Mouse (Mus musculus) heart, embryonic 12.5 days (tissue): ENCODE results near the gene Cep104. TPM values are rescaled to one million over a fixed set of nuclear protein-coding genes. Genes with fewer than 3 reads are reported as not detected.

Source experiments
- ATAC-seq: fragments of 200-750 bp; cut with Nextera tagmentation; 2 replicates; pipeline ENCODE4 v1.8.0; 2017; ENCODE audit warnings: moderate TSS enrichment, moderate library complexity; ENCODE audit not compliant: insufficient number of reproducible peaks, low FRiP score
- H3K27ac ChIP-seq: fragments of 300-500 bp; sonication (generic); 2 replicates; pipeline ENCODE4 v1.5.1; 2016; ENCODE audit warnings: mild to moderate bottlenecking, moderate library complexity; ENCODE audit not compliant: poor library complexity, severe bottlenecking
- H3K27me3 ChIP-seq: fragments of 300-500 bp; sonication (generic); replicated peaks from 2 replicates; pipeline ENCODE4 v1.6.1; 2016; ENCODE audit warnings: mild to moderate bottlenecking, moderate library complexity
- H3K36me3 ChIP-seq: fragments of 300-500 bp; sonication (generic); 2 replicates; pipeline ENCODE4 v1.6.1; 2016; ENCODE audit warnings: mild to moderate bottlenecking, moderate library complexity
- H3K4me1 ChIP-seq: fragments of 300-500 bp; sonication (generic); replicated peaks from 2 replicates; pipeline ENCODE4 v1.6.1; 2016; ENCODE audit warnings: mild to moderate bottlenecking
- H3K4me2 ChIP-seq: fragments of 300-500 bp; sonication (generic); 2 replicates; pipeline ENCODE4 v1.6.1; 2016; ENCODE audit warnings: mild to moderate bottlenecking, moderate library complexity
- H3K4me3 ChIP-seq: fragments of 300-500 bp; sonication (generic); 2 replicates; pipeline ENCODE4 v1.5.1; 2016; ENCODE audit warnings: mild to moderate bottlenecking
- H3K9ac ChIP-seq: fragments of 300-500 bp; sonication (generic); 2 replicates; pipeline ENCODE4 v1.6.1; 2016; ENCODE audit warnings: mild to moderate bottlenecking, moderate library complexity
- H3K9me3 ChIP-seq: fragments of 300-500 bp; sonication (generic); replicated peaks from 2 replicates; pipeline ENCODE4 v1.6.1; 2016; ENCODE audit warnings: mild to moderate bottlenecking, moderate library complexity
- WGBS: fragments of 180-500 bp; shearing (Covaris S2); methylation state at CpG from one replicate; pipeline ENCODE4 v1.1.7; 2016; 5-methylcytosine and 5-hydroxymethylcytosine counted together
- polyA plus RNA-seq: library from polyadenylated mRNA; unstranded; fragments of >200 nt; fragmentation: Nextera tagmentation; extraction: Ambion mirVana; gene quantifications from 2 replicates; pipeline ENCODE4 v1.2.1, GENCODE M21; 2016

Gene Cep104
- polyA plus RNA-seq, 1 experiment from 2014 or later = 17.3 TPM

DNA sequence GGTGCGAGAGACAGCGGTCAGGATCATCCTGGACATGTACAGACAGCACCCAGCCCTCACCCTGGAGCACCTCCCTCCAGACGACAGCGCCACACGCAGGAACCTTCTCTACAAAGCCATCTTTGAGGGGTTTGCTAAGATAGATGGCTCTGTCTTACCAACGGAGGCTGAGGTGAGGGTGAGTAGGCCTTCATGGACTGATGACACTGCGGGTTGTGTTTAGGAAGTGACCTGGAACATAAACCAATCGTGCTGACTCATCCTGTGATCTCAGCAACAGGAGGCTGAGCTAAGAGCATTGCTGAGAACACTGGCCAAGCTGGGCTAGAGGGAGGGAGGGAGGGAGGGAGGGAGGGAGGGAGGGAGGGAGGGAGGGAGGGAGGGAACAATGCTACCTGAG, 18.5 kb downstream of the Cep104 start:
- H3K9me3 ChIP-seq = no peaks in the 10 kb centered on the region
- H3K4me3 ChIP-seq = no peak overlapping the region
- no peaks in the 10 kb centered on the region for H3K4me1 ChIP-seq
- peaks cover 98% of the 10 kb centered on the region for H3K36me3 ChIP-seq
- no peak overlapping the region for H3K4me2 ChIP-seq
- no peaks in the 10 kb centered on the region for H3K27me3 ChIP-seq
- no peak for ATAC-seq
- no peak overlapping the region for H3K9ac ChIP-seq
- H3K27ac ChIP-seq = no peak overlapping the region
- 84% methylated on average over 8 of the region's 8 CpGs for WGBS

DNA sequence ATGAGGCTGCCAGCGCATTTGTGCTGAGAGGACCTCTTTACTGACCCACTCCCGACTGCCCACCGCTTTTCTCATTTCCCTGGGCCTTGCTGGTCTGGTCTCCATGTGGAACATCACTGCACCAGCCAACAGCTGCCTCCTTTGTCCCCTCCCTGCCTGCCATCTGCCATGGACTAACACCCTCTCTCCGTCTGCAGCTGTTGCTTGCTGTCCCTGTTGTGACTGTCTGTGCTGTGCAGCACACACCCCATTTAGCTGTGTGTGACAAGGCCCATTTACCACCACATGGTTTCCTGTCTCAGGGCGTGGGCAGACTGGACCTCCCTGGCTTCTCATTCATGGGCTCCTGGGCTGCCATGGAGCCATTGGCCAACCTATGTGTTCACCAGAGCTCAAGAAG, 30.5 kb downstream of the Cep104 start:
- H3K4me1 ChIP-seq = no peaks in the 10 kb centered on the region
- no peak overlapping the region for H3K27ac ChIP-seq
- H3K4me3 ChIP-seq = no peak overlapping the region
- no peak overlapping the region for H3K4me2 ChIP-seq
- H3K9me3 ChIP-seq = no peaks in the 10 kb centered on the region
- H3K27me3 ChIP-seq = no peaks in the 10 kb centered on the region
- 89% methylated on average over 5 of the region's 5 CpGs for WGBS
- no peak overlapping the region for H3K9ac ChIP-seq
- peaks cover 57% of the 10 kb centered on the region for H3K36me3 ChIP-seq
- ATAC-seq = no peak

GRCm38 (mm10) chr4:154006264-154006663, 31.3 kb downstream of the Cep104 start:
- no peaks in the 10 kb centered on the region for H3K27me3 ChIP-seq
- no peak; the same call in 1 of the 2 replicates for ATAC-seq
- H3K4me3 ChIP-seq = no peak overlapping the region
- no peak overlapping the region for H3K9ac ChIP-seq
- peaks cover 57% of the 10 kb centered on the region for H3K36me3 ChIP-seq
- H3K4me1 ChIP-seq = 0 out of 2 replicates have a peak, but pooled peaks cover 5% of the 10 kb centered on the region
- H3K9me3 ChIP-seq = no peaks in the 10 kb centered on the region
- H3K4me2 ChIP-seq = no peak overlapping the region
- H3K27ac ChIP-seq = no peak overlapping the region
- WGBS = 90% methylated on average over 6 of the region's 6 CpGs

- Histone ChIP-seq H3K27me3 (no peaks in the 10 kb centered on the region), H3K9ac (no peak overlapping the region), H3K9me3 (no peaks in the 10 kb centered on the region), H3K36me3 (peaks cover 47% of the 10 kb centered on the region), H3K4me1 (peaks cover 8% of the 10 kb centered on the region), H3K4me2 (no peak overlapping the region), H3K4me3 (no peak overlapping the region), H3K27ac (no peak overlapping the region)
- no peak for ATAC-seq
- 72% methylated on average over 4 of the region's 4 CpGs for WGBS
Observed at GRCm38 (mm10) chr4:154007759-154008158, 32.8 kb downstream of the Cep104 start.

DNA sequence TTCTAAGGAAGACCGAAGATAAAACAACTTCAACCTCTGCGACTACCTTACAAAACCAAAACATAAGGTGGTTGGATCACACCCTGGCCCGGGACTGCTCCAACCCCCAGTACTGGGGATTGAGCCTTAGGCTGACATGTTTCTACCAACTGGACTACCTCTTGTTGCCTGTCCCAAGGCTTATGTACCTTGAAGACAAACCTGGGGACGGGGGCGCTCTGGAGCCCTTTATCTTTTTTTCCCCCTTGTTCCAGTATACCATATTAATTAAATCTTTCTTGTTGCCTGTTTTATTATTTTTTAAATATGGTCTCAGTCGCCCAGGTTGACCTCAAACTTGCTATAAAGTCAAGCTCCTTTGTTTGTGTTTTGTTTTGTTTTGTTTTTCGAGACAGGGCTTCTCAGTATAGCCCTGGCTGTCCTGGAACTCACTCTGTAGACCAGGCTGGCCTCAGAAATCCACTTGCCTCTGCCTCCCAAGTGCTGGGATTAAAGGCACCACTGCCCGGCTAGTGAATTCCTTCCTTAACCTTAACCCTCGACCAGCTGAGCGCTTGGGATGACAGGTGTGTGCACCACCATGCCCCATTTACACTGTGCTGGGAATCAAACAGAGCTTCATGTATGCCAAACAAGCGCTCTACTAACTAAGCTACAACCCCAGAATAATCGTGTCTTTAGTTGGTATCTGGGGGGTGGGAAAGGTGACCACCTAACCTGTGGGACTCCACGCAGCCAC, 36.1 kb downstream of the Cep104 start:
- Histone ChIP-seq H3K4me2 (peak overlapping the region; percentile 92), H3K4me3 (peak overlapping the region; percentile 79), H3K27ac (no peak overlapping the region), H3K9ac (peak overlapping the region; percentile 96), H3K27me3 (no peaks in the 10 kb centered on the region), H3K9me3 (no peaks in the 10 kb centered on the region), H3K4me1 (peaks cover 18% of the 10 kb centered on the region), H3K36me3 (peaks cover 35% of the 10 kb centered on the region)
- ATAC-seq = no peak
- WGBS = 28% methylated on average over 13 of the region's 13 CpGs

GRCm38 (mm10) chr4:154011646-154012089, 36.7 kb downstream of the Cep104 start, which contains the start of gene Lrrc47:
Gene Lrrc47, plus strand, starts transcription at chr4:154011731.
- Histone ChIP-seq H3K4me3 (peak within 1 kb of the TSS; percentile 79), H3K4me1 (peaks cover 18% of the 10 kb centered on the region), H3K4me2 (peak within 1 kb of the TSS; percentile 92), H3K27me3 (no peaks in the 10 kb centered on the region), H3K36me3 (peaks cover 35% of the 10 kb centered on the region), H3K9me3 (no peaks in the 10 kb centered on the region), H3K9ac (peak within 1 kb of the TSS; percentile 96), H3K27ac (0 out of 2 replicates have a peak within 1 kb of the TSS, but pooled peaks have one; percentile 10)
- ATAC-seq = peak; percentile 90
- under 1% methylated on average over 59 of the region's 59 CpGs for WGBS

DNA sequence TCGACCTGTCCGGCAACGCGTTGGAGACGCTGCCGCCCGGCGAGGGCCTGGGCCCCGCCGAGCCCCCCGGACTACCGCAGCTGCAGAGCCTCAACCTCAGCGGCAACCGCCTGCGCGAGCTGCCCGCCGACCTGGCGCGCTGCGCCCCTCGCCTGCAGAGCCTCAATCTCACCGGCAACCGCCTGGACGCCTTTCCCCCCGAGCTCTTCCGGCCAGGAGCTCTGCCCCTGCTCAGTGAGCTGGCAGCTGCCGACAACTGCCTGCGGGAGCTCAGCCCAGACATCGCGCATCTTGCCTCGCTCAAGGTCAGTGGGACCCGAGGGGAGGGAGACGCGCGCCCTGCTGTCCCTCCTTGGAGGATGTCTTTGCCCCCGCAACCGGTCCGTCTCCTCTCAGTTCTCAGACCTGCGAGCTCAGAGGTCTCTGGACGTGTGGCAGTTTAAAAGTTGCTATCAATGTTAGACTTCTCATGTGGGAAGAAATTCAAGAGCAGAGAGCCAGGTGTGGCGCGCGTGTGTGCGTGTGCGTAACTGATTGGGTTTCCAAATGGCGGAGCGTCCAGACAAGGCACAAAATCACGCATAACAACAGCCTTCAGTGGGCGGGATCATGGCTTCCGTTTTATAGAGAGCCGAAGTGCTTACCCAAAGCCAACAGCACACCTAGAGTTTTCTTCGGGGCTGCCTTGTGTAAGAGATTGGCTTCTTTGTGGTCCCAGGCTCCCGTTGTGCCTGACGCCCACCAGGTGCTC, 37.3 kb downstream of the Cep104 start:
- Histone ChIP-seq H3K4me3 (peak overlapping the region; percentile 79), H3K9me3 (no peaks in the 10 kb centered on the region), H3K4me1 (peaks cover 18% of the 10 kb centered on the region), H3K36me3 (peaks cover 35% of the 10 kb centered on the region), H3K27ac (0 out of 2 replicates have a peak overlapping the region, but pooled peaks have one; percentile 10), H3K27me3 (no peaks in the 10 kb centered on the region), H3K4me2 (peak overlapping the region; percentile 92), H3K9ac (peak overlapping the region; percentile 96)
- ATAC-seq = no peak; the same call in 1 of the 2 replicates
- WGBS = 1% methylated on average over 55 of the region's 55 CpGs

GRCm38 (mm10) chr4:154015476-154015875, 40.5 kb downstream of the Cep104 start:
- Histone ChIP-seq H3K4me2 (no peak overlapping the region), H3K4me3 (no peak overlapping the region), H3K27ac (no peak overlapping the region), H3K27me3 (no peaks in the 10 kb centered on the region), H3K9me3 (no peaks in the 10 kb centered on the region), H3K9ac (no peak overlapping the region), H3K36me3 (peaks cover 65% of the 10 kb centered on the region), H3K4me1 (peaks cover 18% of the 10 kb centered on the region)
- no peak for ATAC-seq
- 93% methylated on average over 11 of the region's 11 CpGs for WGBS

DNA sequence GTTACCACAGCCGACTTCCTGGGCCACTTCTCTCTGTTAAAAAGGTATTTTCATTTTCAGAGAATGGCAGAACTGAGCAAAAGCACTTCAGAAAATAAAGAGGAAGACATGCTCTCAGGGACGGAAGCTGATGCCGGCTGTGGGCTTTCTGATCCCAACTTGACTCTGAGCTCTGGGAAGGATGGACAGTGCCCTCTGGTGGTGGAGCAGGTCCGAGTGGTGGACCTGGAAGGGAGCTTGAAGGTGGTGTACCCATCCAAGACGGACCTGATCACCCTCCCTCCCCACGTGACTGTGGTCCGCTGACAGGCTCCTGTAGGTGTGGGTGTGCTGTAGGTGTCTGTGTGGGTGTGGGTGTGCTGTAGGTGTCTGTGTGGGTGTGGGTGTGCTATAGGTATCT, 44.6 kb downstream of the Cep104 start:
- Histone ChIP-seq H3K4me1 (peaks cover 25% of the 10 kb centered on the region), H3K27me3 (no peaks in the 10 kb centered on the region), H3K36me3 (peaks cover 84% of the 10 kb centered on the region), H3K4me3 (no peak overlapping the region), H3K4me2 (no peak overlapping the region), H3K9me3 (no peaks in the 10 kb centered on the region), H3K9ac (no peak overlapping the region), H3K27ac (no peak overlapping the region)
- no peak for ATAC-seq
- 73% methylated on average over 7 of the region's 7 CpGs for WGBS

DNA sequence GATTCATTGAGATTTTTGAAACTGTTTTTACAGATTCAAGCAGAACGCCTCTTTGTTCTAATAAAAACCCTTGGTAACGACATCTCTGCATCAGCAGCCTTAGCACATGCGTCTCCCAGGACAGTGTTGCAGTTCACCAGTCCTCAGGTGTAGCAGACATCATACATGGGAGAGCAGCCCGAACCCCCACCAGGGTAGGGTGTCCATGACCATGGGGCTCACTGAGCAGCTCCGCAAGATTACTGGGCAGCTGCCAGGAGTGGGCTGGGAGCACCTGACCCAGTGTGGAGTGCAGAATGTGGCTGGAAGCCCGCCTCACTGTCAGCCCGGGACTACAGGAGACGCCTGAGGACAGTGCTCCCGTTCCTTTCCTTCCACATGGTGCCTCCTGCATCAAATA, 46.4 kb downstream of the Cep104 start:
- ATAC-seq = no peak
- Histone ChIP-seq H3K27ac (no peak overlapping the region), H3K27me3 (peaks cover 2% of the 10 kb centered on the region; the same call in 1 of the 2 replicates), H3K4me1 (peaks cover 44% of the 10 kb centered on the region), H3K36me3 (peaks cover 67% of the 10 kb centered on the region), H3K4me2 (no peak overlapping the region), H3K9me3 (no peaks in the 10 kb centered on the region), H3K4me3 (no peak overlapping the region), H3K9ac (no peak overlapping the region)
- 80% methylated on average over 9 of the region's 9 CpGs for WGBS

- Histone ChIP-seq H3K4me2 (no peak overlapping the region), H3K9me3 (no peaks in the 10 kb centered on the region), H3K4me3 (no peak overlapping the region), H3K36me3 (peaks cover 57% of the 10 kb centered on the region), H3K9ac (no peak overlapping the region), H3K4me1 (peaks cover 47% of the 10 kb centered on the region), H3K27ac (0 out of 2 replicates have a peak overlapping the region, but pooled peaks have one; percentile 23), H3K27me3 (peaks cover 5% of the 10 kb centered on the region; the same call in 1 of the 2 replicates)
- WGBS = 66% methylated on average over 4 of the region's 4 CpGs
- ATAC-seq = no peak
Observed at GRCm38 (mm10) chr4:154022407-154022806, 47.4 kb downstream of the Cep104 start.
